Mouse (Mus musculus) olfactory bulb, adult 2 months (tissue): ENCODE data around the gene Ccdc146.
"Not testable (repeated sequence)": the region's sequence is repeated elsewhere in the genome, so short reads cannot be mapped to it uniquely, and the experiment has no call there.

ENCODE experiments used
- CTCF ChIP-seq: fragments of 200-500 bp; IDR thresholded peaks from 2 replicates; pipeline ENCODE4 v1.5.1; 2012; ENCODE audit warnings: low read depth, mild to moderate bottlenecking, low read length, moderate library complexity; ENCODE audit not compliant: insufficient read depth
- POLR2A ChIP-seq: fragments of 200-500 bp; IDR thresholded peaks from 2 replicates; pipeline ENCODE4 v1.6.1; 2012; ENCODE audit warnings: mild to moderate bottlenecking, low read depth, low read length, moderate library complexity; ENCODE audit not compliant: insufficient read depth

GRCm38 (mm10) chr5:21342265-21342664 is 82.2 kb downstream of the Ccdc146 start:
- not testable (repeated sequence) for TF ChIP-seq CTCF, POLR2A
